Mouse (Mus musculus) liver, adult 2 months (tissue): ENCODE results near the gene Tbx6. TPM values are rescaled to one million over a fixed set of nuclear protein-coding genes. Genes with fewer than 3 reads are reported as not detected.

Source experiments
- DNase-seq: peaks from one replicate; pipeline ENCODE4 v3.0.0-alpha.2; 2011; ENCODE audit warnings: low read depth, low spot score; ENCODE audit errors: extremely low read depth
- H3K27ac ChIP-seq: fragments of 200-500 bp; replicated peaks from 2 replicates; pipeline ENCODE4 v1.5.1; 2012; ENCODE audit warnings: low read depth, mild to moderate bottlenecking, control low read depth, inconsistent platforms, low read length; ENCODE audit not compliant: insufficient read depth
- H3K27me3 ChIP-seq: fragments of 200-500 bp; 2 replicates; pipeline ENCODE4 v1.6.1; 2012; ENCODE audit warnings: mild to moderate bottlenecking, moderate library complexity, low read length, inconsistent platforms; ENCODE audit not compliant: control insufficient read depth, insufficient read depth
- H3K36me3 ChIP-seq: fragments of 200-500 bp; 2 replicates; pipeline ENCODE4 v1.6.1; 2012; ENCODE audit warnings: low read length, inconsistent platforms; ENCODE audit not compliant: control insufficient read depth, insufficient read depth
- H3K4me1 ChIP-seq: fragments of 200-500 bp; 2 replicates; pipeline ENCODE4 v1.6.1; 2011; ENCODE audit warnings: low read length; ENCODE audit not compliant: control insufficient read depth, insufficient read depth
- H3K4me3 ChIP-seq: fragments of 200-500 bp; 2 replicates; pipeline ENCODE4 v1.5.1; 2011; ENCODE audit warnings: low read depth, mild to moderate bottlenecking, control low read depth, low read length, moderate library complexity; ENCODE audit not compliant: insufficient read depth
- H3K79me2 ChIP-seq: fragments of 200-500 bp; 2 replicates; pipeline ENCODE4 v1.6.1; 2012; ENCODE audit warnings: inconsistent platforms, mild to moderate bottlenecking, low read length, moderate library complexity; ENCODE audit not compliant: control insufficient read depth, insufficient read depth
- H3K9ac ChIP-seq: fragments of 200-500 bp; 2 replicates; pipeline ENCODE4 v1.6.1; 2012; ENCODE audit warnings: low read depth, mild to moderate bottlenecking, control low read depth, inconsistent platforms, low read length
- CTCF ChIP-seq: fragments of 200-500 bp; IDR thresholded peaks from 2 replicates; pipeline ENCODE4 v1.5.1; 2011; ENCODE audit warnings: low read depth, low read length, control low read depth
- POLR2A ChIP-seq: fragments of 200-500 bp; IDR thresholded peaks from 2 replicates; pipeline ENCODE4 v1.6.1; 2011; ENCODE audit warnings: low read length, control low read depth; ENCODE audit not compliant: insufficient read depth; ENCODE audit errors: extremely low read depth
- WGBS: fragments of 180-500 bp; shearing (Covaris S2); methylation state at CpG from one replicate; pipeline ENCODE4 v1.1.7; 2018; 5-methylcytosine and 5-hydroxymethylcytosine counted together
- polyA plus RNA-seq: library from polyadenylated mRNA; depleted of rRNA; stranded (reverse); fragments of >200 nt; gene quantifications from 2 replicates; pipeline ENCODE4 v1.2.3, GENCODE M21; 2012
- total RNA-seq: library from RNA; depleted of rRNA; stranded (reverse); fragments of >200 nt; gene quantifications from 2 replicates; pipeline ENCODE4 v1.2.3, GENCODE M21; 2014

Tbx6 gene
- total and polyA plus RNA-seq, 2 experiments, result 0.18 to 1.1 TPM

DNA sequence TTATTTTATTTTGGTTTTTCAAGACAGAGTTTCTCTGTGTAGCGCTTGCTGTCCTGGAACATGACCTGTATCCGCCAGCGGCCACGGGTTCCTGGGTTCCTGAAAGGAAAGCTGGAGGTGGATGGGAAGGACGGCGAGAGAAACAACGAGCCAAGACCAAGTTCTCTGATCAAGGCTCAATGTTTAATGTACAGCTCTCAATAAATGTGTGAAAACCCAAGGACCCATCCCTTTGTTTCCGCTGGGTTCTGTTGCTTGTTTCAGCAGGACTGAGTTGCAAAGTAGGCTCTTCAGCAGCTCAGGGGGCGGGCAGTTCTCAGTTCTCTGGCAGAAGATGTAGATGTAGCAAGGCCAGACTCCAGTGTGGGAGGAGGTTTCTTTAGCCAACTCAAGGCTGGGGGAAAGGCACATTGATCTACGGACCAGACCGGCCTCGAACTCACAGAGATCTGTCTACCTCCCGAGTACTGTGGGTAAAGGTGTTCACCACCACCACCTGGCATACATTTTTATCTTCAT, 39.3 kb upstream of the Tbx6 start:
- WGBS, result 93% methylated on average over 13 of the region's 13 CpGs
- TF ChIP-seq POLR2A, result no peak
- Histone ChIP-seq H3K9ac (no peak overlapping the region), H3K4me1 (peaks cover 4% of the 10 kb centered on the region), H3K27ac (no peak overlapping the region), H3K4me3 (no peak overlapping the region), H3K27me3 (no peaks in the 10 kb centered on the region), H3K79me2 (no peaks in the 10 kb centered on the region), H3K36me3 (no peaks in the 10 kb centered on the region)
- no peak for DNase-seq

DNA sequence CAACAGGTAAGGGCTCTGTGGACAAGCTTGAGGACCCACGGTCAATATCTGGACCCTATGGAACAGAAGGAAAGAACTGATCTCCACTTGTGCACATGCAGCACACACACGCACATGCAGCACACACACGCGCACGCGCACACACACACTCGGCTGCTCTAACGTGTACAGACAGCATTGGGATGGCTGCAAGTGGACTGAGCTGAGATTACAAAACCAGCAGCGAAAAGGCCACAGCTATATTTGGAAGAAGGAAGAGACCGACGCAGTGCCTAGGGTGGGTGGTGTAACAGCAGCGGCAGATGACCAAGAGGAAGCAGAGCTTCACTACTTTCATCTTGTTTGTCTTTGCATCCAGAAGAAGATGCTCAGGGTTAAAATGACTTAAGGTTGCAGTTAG, 35.2 kb upstream of the Tbx6 start:
- Histone ChIP-seq H3K79me2 (no peaks in the 10 kb centered on the region), H3K36me3 (no peaks in the 10 kb centered on the region), H3K27me3 (no peaks in the 10 kb centered on the region), H3K27ac (peak overlapping the region; percentile 54), H3K9ac (peak overlapping the region; percentile 2; the same call in 1 of the 2 replicates), H3K4me1 (peaks cover 8% of the 10 kb centered on the region), H3K4me3 (peak overlapping the region; percentile 19)
- no peak for TF ChIP-seq POLR2A
- no peak for TF ChIP-seq CTCF
- WGBS, result 27% methylated on average over 12 of the region's 12 CpGs
- DNase-seq, result peak; percentile 65

DNA sequence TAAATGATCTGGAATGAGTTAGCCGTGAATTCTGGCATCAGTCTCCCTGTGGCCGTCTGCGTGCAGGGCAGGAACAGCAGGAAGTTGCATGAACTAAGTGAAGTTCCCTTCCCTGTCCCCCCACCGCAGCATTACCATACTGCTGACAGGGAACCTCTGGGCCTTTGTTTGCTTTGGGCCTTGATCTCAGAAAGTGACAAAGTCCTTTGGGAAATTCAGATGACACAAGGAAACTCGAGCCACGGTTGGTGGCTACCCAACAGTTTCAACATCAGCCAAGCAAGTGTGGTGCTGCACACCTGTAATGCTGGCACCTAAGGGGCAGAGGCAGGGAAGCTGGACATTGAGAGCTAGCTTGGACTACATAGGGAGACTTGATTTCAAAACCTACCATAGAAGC, 34.5 kb upstream of the Tbx6 start:
- Histone ChIP-seq H3K27ac (peak overlapping the region; percentile 54), H3K79me2 (no peaks in the 10 kb centered on the region), H3K36me3 (no peaks in the 10 kb centered on the region), H3K27me3 (no peaks in the 10 kb centered on the region), H3K4me1 (peaks cover 8% of the 10 kb centered on the region), H3K9ac (peak overlapping the region; percentile 46), H3K4me3 (peak overlapping the region; percentile 19; the same call in 1 of the 2 replicates)
- TF ChIP-seq POLR2A, result no peak
- TF ChIP-seq CTCF, result no peak
- WGBS, result 3% methylated on average over 6 of the region's 6 CpGs
- DNase-seq, result peak; percentile 97

DNA sequence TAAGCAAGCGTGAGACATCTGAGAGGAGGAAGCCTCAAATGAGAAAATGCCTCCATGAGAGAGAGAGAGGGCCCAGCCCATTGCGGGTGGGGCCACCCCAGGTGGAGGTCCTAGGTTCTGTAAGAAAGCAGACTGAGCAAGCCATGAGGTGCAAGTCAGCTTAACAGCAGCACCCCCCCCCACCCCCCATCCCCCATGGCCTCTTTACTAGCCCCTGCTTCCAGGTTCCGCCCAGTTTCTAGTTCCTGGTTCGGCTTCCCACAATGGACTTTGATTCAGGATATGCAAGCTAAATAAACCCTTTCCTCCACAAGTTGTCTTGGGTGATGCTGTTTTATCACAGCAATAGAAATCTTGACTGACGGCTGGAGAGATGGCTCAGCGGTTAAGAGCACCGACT, 32.5 kb upstream of the Tbx6 start:
- no peak overlapping the region for H3K4me3 ChIP-seq
- H3K9ac ChIP-seq, result no peak overlapping the region
- TF ChIP-seq POLR2A (no peak), CTCF (no peak)
- H3K27ac ChIP-seq, result no peak overlapping the region
- no peaks in the 10 kb centered on the region for H3K27me3 ChIP-seq
- H3K79me2 ChIP-seq, result no peaks in the 10 kb centered on the region
- peaks cover 8% of the 10 kb centered on the region for H3K4me1 ChIP-seq
- 70% methylated on average over 7 of the region's 7 CpGs for WGBS
- no peaks in the 10 kb centered on the region for H3K36me3 ChIP-seq
- no peak for DNase-seq

DNA sequence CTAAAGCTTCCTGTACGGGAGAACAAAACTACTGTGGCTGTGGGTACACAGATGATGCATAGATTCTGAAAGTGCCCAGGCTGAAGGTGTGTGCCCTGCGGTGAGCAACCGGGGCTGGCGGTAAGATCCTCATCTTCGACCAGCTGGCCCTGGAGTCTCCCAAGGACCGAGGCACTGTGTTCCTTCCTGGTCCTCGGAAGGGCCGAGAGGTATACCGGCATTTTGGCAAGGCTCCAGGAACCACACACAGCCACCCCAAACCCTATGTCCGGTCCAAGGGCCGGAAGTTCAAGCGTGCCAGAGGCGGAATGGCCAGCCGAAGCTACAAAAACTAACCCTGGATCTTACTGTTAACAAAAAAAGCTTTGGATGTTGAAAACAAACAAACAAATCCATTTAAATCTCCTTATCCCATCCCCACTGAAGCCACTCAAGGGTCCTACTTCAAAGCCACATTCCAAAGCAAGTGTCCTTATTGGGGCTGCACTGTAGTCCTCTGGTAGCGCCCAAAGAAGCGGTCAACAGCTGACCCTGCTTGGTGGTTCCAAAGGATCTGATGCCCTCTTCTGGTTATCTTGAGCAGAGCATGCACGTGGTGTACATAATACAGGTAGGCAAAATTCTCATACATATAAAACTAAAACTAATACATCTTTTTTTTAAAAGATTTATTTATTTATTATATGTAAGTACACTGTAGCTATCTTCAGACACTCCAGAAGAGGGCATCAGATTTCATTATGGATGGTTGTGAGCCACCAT, 31.5 kb upstream of the Tbx6 start:
- Histone ChIP-seq H3K4me1 (peaks cover 10% of the 10 kb centered on the region), H3K79me2 (no peaks in the 10 kb centered on the region), H3K4me3 (no peak overlapping the region), H3K27me3 (no peaks in the 10 kb centered on the region), H3K9ac (no peak overlapping the region), H3K36me3 (no peaks in the 10 kb centered on the region), H3K27ac (no peak overlapping the region)
- 0 out of 2 replicates have a peak, but pooled peaks have one; percentile 7 for TF ChIP-seq CTCF
- no peak for TF ChIP-seq POLR2A
- WGBS, result 91% methylated on average over 17 of the region's 17 CpGs
- no peak for DNase-seq

GRCm38 (mm10) chr7:126754866-126755265, 26.4 kb upstream of the Tbx6 start:
- DNase-seq, result peak; percentile 54
- Histone ChIP-seq H3K9ac (peak overlapping the region; percentile 33; the same call in 1 of the 2 replicates), H3K27me3 (no peaks in the 10 kb centered on the region), H3K4me3 (no peak overlapping the region), H3K27ac (no peak overlapping the region), H3K4me1 (peaks cover 6% of the 10 kb centered on the region), H3K36me3 (no peaks in the 10 kb centered on the region), H3K79me2 (peaks cover 3% of the 10 kb centered on the region; the same call in 1 of the 2 replicates)
- TF ChIP-seq POLR2A (no peak), CTCF (peak; percentile 90)
- under 1% methylated on average over 9 of the region's 9 CpGs for WGBS
